Mouse (Mus musculus) liver, adult 2 months (tissue): ENCODE measurements around the gene Rasgrf1.

Experiments
- CTCF ChIP-seq: fragments of 200-500 bp; IDR thresholded peaks from 2 replicates; pipeline ENCODE4 v1.5.1; 2011; ENCODE audit warnings: low read depth, low read length, control low read depth
- POLR2A ChIP-seq: fragments of 200-500 bp; IDR thresholded peaks from 2 replicates; pipeline ENCODE4 v1.6.1; 2011; ENCODE audit warnings: low read length, control low read depth; ENCODE audit not compliant: insufficient read depth; ENCODE audit errors: extremely low read depth

- TF ChIP-seq POLR2A (no peak), CTCF (no peak)
Observed at GRCm38 (mm10) chr9:89924836-89925235, 15.1 kb downstream of the Rasgrf1 start.
